Mouse (Mus musculus) left cerebral cortex, adult 8-10 months (tissue): Measurements from ENCODE around the gene Lbhd1. TPM values are rescaled to one million over a fixed set of nuclear protein-coding genes. Genes with fewer than 3 reads are reported as not detected.

Source experiments
- microRNA-seq, 2 experiments: library from miRNA; unstranded; fragments of <30 nt; microRNA quantifications; one replicate each; pipeline ENCODE4 v1.2.0; 2022
- total RNA-seq, 4 experiments: library from RNA; stranded (reverse); gene quantifications; 2 replicates each; pipeline ENCODE4 v1.2.4; 2022

The Lbhd1 gene
- total RNA-seq, 4 experiments from 2014 or later, result 4.7 to 9.0 (median 6.3) TPM

Small RNAs within 50 kb of the gene (microRNA-seq; reads per million reads assigned to microRNA genes)
- 0 to 0.66 reads per million in 2 experiments for gene Mir5136

Other genes starting within 250 kb of the Lbhd1 start
- gene Chrm1, start 219.9 kb upstream of the Lbhd1 start, total RNA-seq, result 100 to 1,000 TPM; 131 to 142 (median 136) TPM
- gene Slc3a2, start 160.4 kb upstream of the Lbhd1 start, total RNA-seq, result 100 to 1,000 TPM; 147 to 155 (median 150) TPM
- gene Wdr74, start 147.9 kb upstream of the Lbhd1 start, total RNA-seq, result 10 to 100 TPM; 43.0 to 47.5 (median 45.1) TPM
- 1 to 10 TPM in 2 of 4 experiments, not detected in 2; 1.4 to 2.0 TPM for gene 1700092M07Rik, start 143.0 kb upstream of the Lbhd1 start, total RNA-seq
- gene Stx5a, start 142.3 kb upstream of the Lbhd1 start, total RNA-seq, result 10 to 100 TPM; 59.6 to 66.4 (median 65.6) TPM
- 10 to 100 TPM; 77.1 to 88.0 (median 80.2) TPM for gene Nxf1, start 126.7 kb upstream of the Lbhd1 start, total RNA-seq
- 10 to 100 TPM; 58.9 to 78.6 (median 67.2) TPM for gene Tmem223, start 112.7 kb upstream of the Lbhd1 start, total RNA-seq
- 10 to 100 TPM; 11.3 to 14.6 (median 12.4) TPM for gene Tmem179b, start 109.3 kb upstream of the Lbhd1 start, total RNA-seq
- 10 to 100 TPM; 13.7 to 18.1 (median 15.9) TPM for gene Taf6l, start 97.3 kb upstream of the Lbhd1 start, total RNA-seq
- gene Polr2g, start 85.2 kb upstream of the Lbhd1 start, total RNA-seq, result 100 to 1,000 TPM; 107 to 116 (median 109) TPM
- gene Zbtb3, start 81.2 kb upstream of the Lbhd1 start, total RNA-seq, result 1 to 10 TPM; 4.9 to 7.3 (median 5.8) TPM
- 10 to 100 TPM; 38.5 to 40.8 (median 39.2) TPM for gene Ttc9c, start 64.4 kb upstream of the Lbhd1 start, total RNA-seq
- 100 to 1,000 TPM; 113 to 120 (median 118) TPM for gene Hnrnpul2, start 63.7 kb upstream of the Lbhd1 start, total RNA-seq
- gene AC129217.1, start 54.0 kb upstream of the Lbhd1 start, total RNA-seq, result not detected
- gene Bscl2, start 46.3 kb upstream of the Lbhd1 start, total RNA-seq, result 100 to 1,000 TPM; 100 to 111 (median 105) TPM
- gene Gng3, start 44.5 kb upstream of the Lbhd1 start, total RNA-seq, result 100 to 1,000 TPM; 153 to 200 (median 171) TPM
- gene Lrrn4cl, start 33.0 kb upstream of the Lbhd1 start, total RNA-seq, result 1 to 10 TPM in 2 of 4 experiments, under 1 TPM in 2; 0.68 to 1.5 (median 0.96) TPM
- 100 to 1,000 TPM; 110 to 127 (median 113) TPM for gene Ubxn1, start 12.2 kb upstream of the Lbhd1 start, total RNA-seq
- 10 to 100 TPM; 30.4 to 37.2 (median 33.3) TPM for gene Uqcc3, start 2.8 kb upstream of the Lbhd1 start, total RNA-seq
- not detected for gene Gm49403, start 198 bp downstream of the Lbhd1 start, total RNA-seq
- 10 to 100 TPM; 20.8 to 25.2 (median 21.8) TPM for gene 1810009A15Rik, start 5.1 kb downstream of the Lbhd1 start, total RNA-seq
- gene Gm49416, start 5.2 kb downstream of the Lbhd1 start, total RNA-seq, result 1 to 10 TPM; 1.4 to 5.6 (median 2.6) TPM
- gene Ints5, start 9.3 kb downstream of the Lbhd1 start, total RNA-seq, result 10 to 100 TPM; 21.7 to 24.9 (median 22.1) TPM
- 100 to 1,000 TPM in 3 of 4 experiments, 10 to 100 TPM in 1; 100.0 to 104 (median 103) TPM for gene Ganab, start 14.3 kb downstream of the Lbhd1 start, total RNA-seq
- gene B3gat3, start 36.6 kb downstream of the Lbhd1 start, total RNA-seq, result 100 to 1,000 TPM; 155 to 175 (median 172) TPM
- gene Rom1, start 45.6 kb downstream of the Lbhd1 start, total RNA-seq, result 10 to 100 TPM in 1 of 4 experiments, 1 to 10 TPM in 3; 7.9 to 10.1 (median 8.9) TPM
- 10 to 100 TPM; 12.6 to 15.3 (median 13.8) TPM for gene Eml3, start 45.8 kb downstream of the Lbhd1 start, total RNA-seq
- gene Mta2, start 58.1 kb downstream of the Lbhd1 start, total RNA-seq, result 10 to 100 TPM; 46.8 to 53.8 (median 50.4) TPM
- 10 to 100 TPM; 20.5 to 26.0 (median 22.1) TPM for gene Tut1, start 70.1 kb downstream of the Lbhd1 start, total RNA-seq
- gene Eef1g, start 83.3 kb downstream of the Lbhd1 start, total RNA-seq, result 100 to 1,000 TPM; 224 to 271 (median 243) TPM
- 10 to 100 TPM; 24.9 to 29.0 (median 27.5) TPM for gene Ahnak, start 105.6 kb downstream of the Lbhd1 start, total RNA-seq
- gene Scgb1a1, start 204.2 kb downstream of the Lbhd1 start, total RNA-seq, result not detected